Mouse (Mus musculus) thymus, adult 2 months (tissue): ENCODE measurements around the gene A530064D06Rik.

Experiments used
- CTCF ChIP-seq: fragments of 200-500 bp; IDR thresholded peaks from 2 replicates; pipeline ENCODE4 v1.5.1; 2012; ENCODE audit warnings: mild to moderate bottlenecking, control low read depth, low read length, moderate library complexity, borderline replicate concordance; ENCODE audit not compliant: control insufficient read depth, poor library complexity, insufficient read depth; ENCODE audit errors: extremely low read depth
- POLR2A ChIP-seq: fragments of 200-500 bp; IDR thresholded peaks from 2 replicates; pipeline ENCODE4 v1.6.1; 2012; ENCODE audit warnings: mild to moderate bottlenecking, low read length, control low read depth, moderate library complexity; ENCODE audit not compliant: control insufficient read depth, poor library complexity, insufficient read depth; ENCODE audit errors: extremely low read depth

- TF ChIP-seq POLR2A (no peak), CTCF (no peak)
Observed at GRCm38 (mm10) chr17:48099312-48099711, 67.8 kb downstream of the A530064D06Rik start.
